Mouse (Mus musculus): Measurements from ENCODE around the gene S1pr1.

GRCm38 (mm10) chr3:115713417-115714048 is 1.3 kb downstream of the S1pr1 start:
- no peak for TF ChIP-seq CTCF (IDR thresholded peaks at IDR 0.05; ENCODE audit: extremely low read depth, insufficient read depth, low read length)
- no peak for TF ChIP-seq POLR2A (IDR thresholded peaks at IDR 0.05; ENCODE audit: extremely low read depth, insufficient read depth, low read length)
